Mouse (Mus musculus) kidney, postnatal 25 days (tissue): ENCODE measurements around the gene H2-T3.
"Not testable (repeated sequence)": the region's sequence is repeated elsewhere in the genome, so short reads cannot be mapped to it uniquely, and the experiment has no call there.

Experiments
- DNase-seq, 2 experiments: peaks; one replicate each; pipeline ENCODE4 v3.0.0; 2021; ENCODE audit warnings: mixed read lengths in 2 of 2

H2-T3 gene

GRCm38 (mm10) chr17:36176132-36176531, 14.0 kb downstream of the H2-T3 start:
- DNase-seq, result not testable (repeated sequence)

GRCm38 (mm10) chr17:36170287-36170814, 19.7 kb downstream of the H2-T3 start:
- DNase-seq, result no peak

- DNase-seq, result no peak
Observed at GRCm38 (mm10) chr17:36169753-36170152, 20.3 kb downstream of the H2-T3 start.

- not testable (repeated sequence) for DNase-seq
Observed at GRCm38 (mm10) chr17:36169094-36169493, 21.0 kb downstream of the H2-T3 start.

GRCm38 (mm10) chr17:36168039-36168652, 21.9 kb downstream of the H2-T3 start, which contains the start of gene Gm8909:
Gm8909 (minus strand) TSS chr17:36168537.
- peak; percentile 5 to 44 for DNase-seq

- peak in 1 of 2 experiments; percentile 3 for DNase-seq
Observed at GRCm38 (mm10) chr17:36167306-36168038, 22.6 kb downstream of the H2-T3 start.

- DNase-seq, result not testable (repeated sequence)
Observed at GRCm38 (mm10) chr17:36166901-36167300, 23.2 kb downstream of the H2-T3 start.

GRCm38 (mm10) chr17:36161129-36162051, 28.7 kb downstream of the H2-T3 start:
- DNase-seq, result no peak

GRCm38 (mm10) chr17:36158264-36158663, 31.8 kb downstream of the H2-T3 start:
- DNase-seq, result not testable (repeated sequence)

- peak in 1 of 2 experiments; percentile 10 for DNase-seq
Observed at GRCm38 (mm10) chr17:36157782-36158181, 32.3 kb downstream of the H2-T3 start.

GRCm38 (mm10) chr17:36154271-36155149, 35.6 kb downstream of the H2-T3 start:
- no peak for DNase-seq

- not testable (repeated sequence) for DNase-seq
Observed at GRCm38 (mm10) chr17:36151200-36151599, 38.9 kb downstream of the H2-T3 start.

- not testable (repeated sequence) for DNase-seq
Observed at GRCm38 (mm10) chr17:36148468-36148867, 41.6 kb downstream of the H2-T3 start.

GRCm38 (mm10) chr17:36146937-36147336, 43.1 kb downstream of the H2-T3 start:
- DNase-seq, result not testable (repeated sequence)

GRCm38 (mm10) chr17:36145861-36146156, 44.3 kb downstream of the H2-T3 start:
- DNase-seq, result not testable (repeated sequence)

- DNase-seq, result peak in 1 of 2 experiments; percentile 38
Observed at GRCm38 (mm10) chr17:36145111-36145860, 44.8 kb downstream of the H2-T3 start.

- not testable (repeated sequence) for DNase-seq
Observed at GRCm38 (mm10) chr17:36136299-36136848, 53.7 kb downstream of the H2-T3 start.
